Mouse (Mus musculus): Measurements from ENCODE around the gene Fgfr2. TPM values are rescaled to one million over a fixed set of nuclear protein-coding genes. Genes with fewer than 3 reads are reported as not detected.

The Fgfr2 gene
- polyA plus RNA-seq, 1 experiment from 2014 or later = 11.2 TPM

DNA sequence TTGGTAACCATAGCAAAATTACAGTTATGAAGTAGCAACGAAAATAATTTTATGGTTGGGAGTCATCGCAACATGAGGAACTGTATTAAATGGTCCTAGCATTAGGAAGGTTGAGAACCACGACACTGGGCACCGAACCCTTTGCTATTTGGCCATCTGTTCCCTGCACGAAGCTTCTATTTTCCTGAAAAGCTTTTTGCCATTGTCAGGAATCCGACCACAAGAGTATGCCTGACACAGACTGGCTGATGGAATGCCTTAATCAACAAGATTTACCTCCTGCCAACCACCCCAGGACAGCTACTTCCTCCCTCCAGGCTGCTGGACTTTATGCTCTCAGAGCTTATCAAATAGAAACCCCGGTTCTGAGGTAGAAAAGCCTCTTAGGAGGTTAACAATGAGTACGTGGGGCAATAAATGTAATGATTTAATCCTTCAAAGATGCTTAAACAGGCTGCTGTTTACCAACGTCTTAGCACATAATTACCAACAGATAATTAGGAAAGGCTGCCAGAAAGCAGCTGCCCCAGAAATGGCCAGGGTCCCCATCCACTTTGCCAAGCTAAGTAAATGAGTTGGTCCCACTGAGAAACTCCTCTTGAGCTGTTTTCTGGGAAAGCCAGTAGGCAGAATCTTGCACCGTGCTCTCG lies 668.0 kb downstream of the Fgfr2 start:
- Histone ChIP-seq H3K27me3 (ENCODE audit: insufficient read depth, low read length) (no peaks in the 10 kb centered on the region), H3K4me3 (ENCODE audit: low read depth, low read length) (no peak overlapping the region), H3K27ac (ENCODE audit: low read depth) (no peak overlapping the region), H3K9me3 (ENCODE audit: low read length) (no peaks in the 10 kb centered on the region), H3K4me1 (ENCODE audit: insufficient read depth) (no peaks in the 10 kb centered on the region), H3K4me2 (ENCODE audit: low read depth, low read length) (no peak overlapping the region), H3K36me3 (replicated peaks; ENCODE audit: insufficient read depth, low read length) (no peaks in the 10 kb centered on the region), H3K9ac (replicated peaks) (no peak overlapping the region)
- no peak for TF ChIP-seq EP300 (IDR thresholded peaks at IDR 0.05; ENCODE audit: low read depth)
- no peak for TF ChIP-seq CTCF (IDR thresholded peaks at IDR 0.05; ENCODE audit: low read depth)
- 37% methylated on average over 11 of the region's 11 CpGs for WGBS (ENCODE audit: insufficient replicate concordance)
- no peak for ATAC-seq
- DNase-seq = no peak

DNA sequence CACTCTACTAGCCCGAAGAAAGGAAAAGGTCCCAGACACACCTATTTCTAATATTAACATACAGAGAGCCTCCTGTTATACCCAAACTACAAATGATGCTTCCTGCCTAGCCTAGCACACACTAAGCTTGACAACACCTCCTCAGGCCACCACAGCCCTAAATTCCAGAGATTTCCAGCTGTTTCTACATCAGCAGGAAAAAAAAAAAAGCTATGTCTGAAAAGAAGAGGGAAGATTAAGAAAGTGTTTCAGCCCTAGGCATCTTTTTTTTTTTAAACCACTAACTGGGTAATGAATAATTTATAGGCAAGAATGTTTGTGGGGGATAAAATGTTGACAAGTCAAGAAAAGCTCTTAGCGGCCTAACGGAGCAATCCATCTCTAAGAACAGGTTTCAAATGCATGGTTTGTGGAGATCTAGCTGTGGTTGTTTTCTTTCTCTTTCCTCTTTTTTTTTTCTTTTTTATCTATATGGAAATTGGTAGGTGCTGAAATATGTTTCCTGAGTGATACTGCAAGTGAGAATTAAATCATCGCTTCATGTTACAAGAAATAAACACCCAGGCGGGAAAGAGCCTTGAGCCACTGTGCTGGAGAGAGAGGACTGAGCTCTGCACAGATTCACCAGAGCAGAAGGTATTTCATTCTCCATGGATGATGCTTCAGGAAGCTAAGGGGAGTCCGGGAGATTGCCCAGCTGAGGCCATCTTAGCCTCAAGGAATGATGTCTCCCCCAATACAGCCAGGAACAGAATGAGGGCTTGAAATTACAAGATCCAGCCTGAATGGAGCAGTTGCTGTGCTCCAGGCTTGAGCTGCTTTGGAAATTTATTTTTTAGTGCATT lies 673.0 kb downstream of the Fgfr2 start:
- Histone ChIP-seq H3K36me3 (replicated peaks; ENCODE audit: insufficient read depth, low read length) (no peaks in the 10 kb centered on the region), H3K9ac (replicated peaks) (no peak overlapping the region), H3K9me3 (ENCODE audit: low read length) (no peaks in the 10 kb centered on the region), H3K4me2 (ENCODE audit: low read depth, low read length) (no peak overlapping the region), H3K27me3 (ENCODE audit: insufficient read depth, low read length) (no peaks in the 10 kb centered on the region), H3K4me1 (ENCODE audit: insufficient read depth) (no peaks in the 10 kb centered on the region), H3K27ac (ENCODE audit: low read depth) (no peak overlapping the region), H3K4me3 (ENCODE audit: low read depth, low read length) (no peak overlapping the region)
- no peak for TF ChIP-seq EP300 (IDR thresholded peaks at IDR 0.05; ENCODE audit: low read depth)
- no peak for TF ChIP-seq CTCF (IDR thresholded peaks at IDR 0.05; ENCODE audit: low read depth)
- no peak for ATAC-seq
- 64% methylated on average over 6 of the region's 6 CpGs for WGBS (ENCODE audit: insufficient replicate concordance)
- no peak for DNase-seq

DNA sequence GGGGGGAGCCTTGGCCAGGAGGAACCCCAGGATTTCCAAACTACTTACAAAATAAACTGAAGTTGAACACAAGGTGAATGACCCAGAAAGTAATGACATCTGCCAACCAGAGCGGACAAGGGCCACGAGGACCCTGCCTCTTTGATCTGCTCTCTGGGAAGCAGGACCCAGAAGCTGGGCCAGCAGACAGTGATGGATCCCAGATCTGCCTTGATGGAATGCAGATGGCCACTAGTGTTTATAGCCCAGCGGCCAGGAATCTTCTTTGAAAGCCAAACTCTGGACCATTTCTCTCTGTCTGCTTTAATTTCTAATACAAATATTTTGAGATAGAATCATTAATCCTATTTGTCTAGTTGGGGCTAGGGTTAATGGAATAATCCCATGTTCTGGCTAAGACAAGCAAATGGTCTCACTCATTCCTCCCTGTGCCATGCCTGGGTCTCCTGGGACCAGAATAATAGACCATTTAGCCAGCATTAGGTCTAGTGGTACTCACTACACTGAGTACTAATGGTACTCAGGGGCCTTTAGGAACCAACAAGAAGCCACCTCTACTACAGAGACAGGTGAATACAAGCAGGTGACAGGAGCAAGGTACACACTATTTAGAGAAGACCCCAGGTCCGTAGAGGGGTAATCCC lies 674.5 kb downstream of the Fgfr2 start:
- TF ChIP-seq EP300 (IDR thresholded peaks at IDR 0.05; ENCODE audit: low read depth) = 0 out of 2 replicates have a peak, but pooled peaks have one; percentile 14
- TF ChIP-seq CTCF (IDR thresholded peaks at IDR 0.05; ENCODE audit: low read depth) = no peak
- H3K9me3 ChIP-seq (ENCODE audit: low read length) = no peaks in the 10 kb centered on the region
- DNase-seq = no peak
- 61% methylated on average over 4 of the region's 4 CpGs for WGBS (ENCODE audit: insufficient replicate concordance)
- no peak overlapping the region for H3K9ac ChIP-seq (replicated peaks)
- no peak overlapping the region for H3K4me2 ChIP-seq (ENCODE audit: low read depth, low read length)
- H3K36me3 ChIP-seq (replicated peaks; ENCODE audit: insufficient read depth, low read length) = no peaks in the 10 kb centered on the region
- H3K27ac ChIP-seq (ENCODE audit: low read depth) = no peak overlapping the region
- no peaks in the 10 kb centered on the region for H3K4me1 ChIP-seq (ENCODE audit: insufficient read depth)
- ATAC-seq = no peak
- no peak overlapping the region for H3K4me3 ChIP-seq (ENCODE audit: low read depth, low read length)
- H3K27me3 ChIP-seq (ENCODE audit: insufficient read depth, low read length) = no peaks in the 10 kb centered on the region

- TF ChIP-seq EP300 (IDR thresholded peaks at IDR 0.05; ENCODE audit: low read depth) (no peak), CTCF (IDR thresholded peaks at IDR 0.05; ENCODE audit: low read depth) (no peak)
- Histone ChIP-seq H3K9me3 (ENCODE audit: low read length) (no peaks in the 10 kb centered on the region), H3K4me1 (ENCODE audit: insufficient read depth) (no peaks in the 10 kb centered on the region)
These were observed 675.6 kb downstream of the Fgfr2 start for GRCm38 (mm10) chr7:132447558-132447957.

GRCm38 (mm10) chr7:132446841-132447240 lies 676.3 kb downstream of the Fgfr2 start:
- Histone ChIP-seq H3K4me3 (ENCODE audit: low read depth, low read length) (no peak overlapping the region), H3K9me3 (ENCODE audit: low read length) (no peaks in the 10 kb centered on the region), H3K4me1 (ENCODE audit: insufficient read depth) (no peaks in the 10 kb centered on the region), H3K27ac (ENCODE audit: low read depth) (no peak overlapping the region), H3K4me2 (ENCODE audit: low read depth, low read length) (no peak overlapping the region), H3K36me3 (replicated peaks; ENCODE audit: insufficient read depth, low read length) (no peaks in the 10 kb centered on the region), H3K27me3 (ENCODE audit: insufficient read depth, low read length) (no peaks in the 10 kb centered on the region), H3K9ac (replicated peaks) (no peak overlapping the region)
- DNase-seq (no peak), ATAC-seq (no peak)
- WGBS (ENCODE audit: insufficient replicate concordance) = 70% methylated on average over 5 of the region's 5 CpGs
- TF ChIP-seq EP300 (IDR thresholded peaks at IDR 0.05; ENCODE audit: low read depth) = no peak
- no peak for TF ChIP-seq CTCF (IDR thresholded peaks at IDR 0.05; ENCODE audit: low read depth)

More at GRCm38 (mm10) chr7:132447558-132447957, 675.6 kb downstream of the Fgfr2 start:
- WGBS (ENCODE audit: insufficient replicate concordance) = 62% methylated on average over 5 of the region's 5 CpGs
- no peak overlapping the region for H3K4me3 ChIP-seq (ENCODE audit: low read depth, low read length)
- ATAC-seq (no peak), DNase-seq (no peak)
- H3K27ac ChIP-seq (ENCODE audit: low read depth) = no peak overlapping the region
- no peaks in the 10 kb centered on the region for H3K36me3 ChIP-seq (replicated peaks; ENCODE audit: insufficient read depth, low read length)
- H3K9ac ChIP-seq (replicated peaks) = no peak overlapping the region
- H3K27me3 ChIP-seq (ENCODE audit: insufficient read depth, low read length) = no peaks in the 10 kb centered on the region
- no peak overlapping the region for H3K4me2 ChIP-seq (ENCODE audit: low read depth, low read length)

- ATAC-seq (no peak), DNase-seq (no peak)
- H3K36me3 ChIP-seq (replicated peaks; ENCODE audit: insufficient read depth, low read length) = no peaks in the 10 kb centered on the region
- H3K4me1 ChIP-seq (ENCODE audit: insufficient read depth) = no peaks in the 10 kb centered on the region
- WGBS (ENCODE audit: insufficient replicate concordance) = 89% methylated on average over 2 of the region's 2 CpGs
- TF ChIP-seq CTCF (IDR thresholded peaks at IDR 0.05; ENCODE audit: low read depth) (no peak), EP300 (IDR thresholded peaks at IDR 0.05; ENCODE audit: low read depth) (no peak)
- H3K27me3 ChIP-seq (ENCODE audit: insufficient read depth, low read length) = no peaks in the 10 kb centered on the region
- no peaks in the 10 kb centered on the region for H3K9me3 ChIP-seq (ENCODE audit: low read length)
- H3K4me3 ChIP-seq (ENCODE audit: low read depth, low read length) = no peak overlapping the region
- H3K4me2 ChIP-seq (ENCODE audit: low read depth, low read length) = no peak overlapping the region
- H3K27ac ChIP-seq (ENCODE audit: low read depth) = no peak overlapping the region
- H3K9ac ChIP-seq (replicated peaks) = no peak overlapping the region
These were observed 678.9 kb downstream of the Fgfr2 start for GRCm38 (mm10) chr7:132444221-132444620.

Data from liver, postnatal 0 days (tissue).